Mouse (Mus musculus): ENCODE results near the gene Oxtr. TPM values are rescaled to one million over a fixed set of nuclear protein-coding genes. Genes with fewer than 3 reads are reported as not detected.

Gene Oxtr
- polyA plus RNA-seq, 1 experiment from 2014 or later = 0.65 TPM

DNA sequence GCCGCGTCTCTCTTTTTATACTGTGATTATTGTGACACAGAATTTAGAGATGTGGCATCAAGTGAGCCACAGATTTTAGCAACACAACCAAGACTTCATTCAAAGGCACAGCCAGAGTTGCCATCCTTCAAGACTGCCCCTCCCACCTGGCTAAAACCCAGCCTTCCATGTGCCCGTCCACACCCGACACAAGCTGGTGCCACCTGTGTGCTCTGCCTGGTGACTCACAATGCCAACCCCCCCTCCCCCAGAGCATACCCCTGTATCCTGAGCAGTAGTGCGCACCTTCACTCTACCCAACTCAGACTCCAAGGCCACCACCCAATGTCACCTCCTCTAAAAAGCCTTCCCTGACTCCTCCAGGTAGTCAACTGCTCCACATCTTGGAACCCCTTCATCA lies 28.3 kb downstream of the Oxtr start:
- DNase-seq (ENCODE audit: low spot score) = no peak
- H3K4me1 ChIP-seq (replicated peaks; ENCODE audit: control insufficient read depth, insufficient read depth) = no peaks in the 10 kb centered on the region
- no peak for ATAC-seq (ENCODE audit: low FRiP score, low TSS enrichment)
- no peak overlapping the region for H3K9ac ChIP-seq (ENCODE audit: low read length)
- H3K4me3 ChIP-seq (ENCODE audit: low read depth, low read length) = no peak overlapping the region
- no peaks in the 10 kb centered on the region for H3K27me3 ChIP-seq (ENCODE audit: control insufficient read depth, insufficient read depth, low read length)
- 90% methylated on average over 5 of the region's 5 CpGs for WGBS
- no peak overlapping the region for H3K27ac ChIP-seq (replicated peaks)
- no peak overlapping the region for H3K4me2 ChIP-seq (replicated peaks; ENCODE audit: low read depth)
- TF ChIP-seq EP300 (optimal IDR thresholded peaks at IDR 0.05) (no peak), CTCF (IDR thresholded peaks at IDR 0.05; ENCODE audit: low read depth) (no peak)
- H3K36me3 ChIP-seq (ENCODE audit: control insufficient read depth, insufficient read depth, low read length) = no peaks in the 10 kb centered on the region
- no peaks in the 10 kb centered on the region for H3K9me3 ChIP-seq (ENCODE audit: control insufficient read depth, low read length)

DNA sequence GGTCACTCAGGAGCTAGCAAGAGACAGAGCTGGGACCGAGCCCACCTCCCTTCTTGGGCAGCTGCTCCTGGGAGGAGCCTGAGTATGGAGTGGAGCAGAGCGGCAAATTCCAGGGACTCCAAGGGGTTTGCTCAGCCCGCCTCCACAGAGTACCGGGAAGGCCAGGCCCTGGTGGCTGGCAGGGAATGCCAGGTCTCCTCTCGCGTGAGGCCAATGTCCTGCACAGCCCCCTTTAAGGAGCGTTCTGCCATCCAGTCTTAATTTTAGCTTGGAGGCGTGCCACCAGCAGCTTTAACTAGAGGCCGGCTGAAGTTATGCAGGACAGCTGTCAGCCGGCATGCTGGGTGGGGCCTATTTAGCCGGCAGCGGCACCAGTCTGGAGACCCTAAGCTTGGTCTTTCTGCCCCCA lies 30.4 kb downstream of the Oxtr start, which contains the start of gene Cav3:
TSS of gene Cav3 (plus strand) at position 165 of the 409 bp plus-strand sequence.
- Histone ChIP-seq H3K4me1 (replicated peaks; ENCODE audit: control insufficient read depth, insufficient read depth) (no peaks in the 10 kb centered on the region), H3K9me3 (ENCODE audit: control insufficient read depth, low read length) (no peaks in the 10 kb centered on the region), H3K27me3 (ENCODE audit: control insufficient read depth, insufficient read depth, low read length) (no peaks in the 10 kb centered on the region), H3K27ac (replicated peaks) (no peak within 1 kb of the TSS), H3K4me2 (replicated peaks; ENCODE audit: low read depth) (no peak within 1 kb of the TSS), H3K9ac (ENCODE audit: low read length) (0 out of 2 replicates have a peak within 1 kb of the TSS, but pooled peaks have one; percentile 31), H3K36me3 (ENCODE audit: control insufficient read depth, insufficient read depth, low read length) (no peaks in the 10 kb centered on the region), H3K4me3 (ENCODE audit: low read depth, low read length) (no peak within 1 kb of the TSS)
- peak; percentile 73 for ATAC-seq (ENCODE audit: low FRiP score, low TSS enrichment)
- 35% methylated on average over 12 of the region's 12 CpGs for WGBS
- DNase-seq (ENCODE audit: low spot score) = no peak
- TF ChIP-seq CTCF (IDR thresholded peaks at IDR 0.05; ENCODE audit: low read depth) (no peak), EP300 (optimal IDR thresholded peaks at IDR 0.05) (no peak)

- Histone ChIP-seq H3K9me3 (ENCODE audit: control insufficient read depth, low read length) (no peaks in the 10 kb centered on the region), H3K27me3 (ENCODE audit: control insufficient read depth, insufficient read depth, low read length) (no peaks in the 10 kb centered on the region), H3K4me3 (ENCODE audit: low read depth, low read length) (no peak overlapping the region), H3K36me3 (ENCODE audit: control insufficient read depth, insufficient read depth, low read length) (no peaks in the 10 kb centered on the region), H3K4me2 (replicated peaks; ENCODE audit: low read depth) (no peak overlapping the region), H3K27ac (replicated peaks) (no peak overlapping the region), H3K4me1 (replicated peaks; ENCODE audit: control insufficient read depth, insufficient read depth) (no peaks in the 10 kb centered on the region), H3K9ac (ENCODE audit: low read length) (no peak overlapping the region)
- ATAC-seq (ENCODE audit: low FRiP score, low TSS enrichment) (no peak), DNase-seq (ENCODE audit: low spot score) (no peak)
- 79% methylated on average over 3 of the region's 3 CpGs for WGBS
- TF ChIP-seq CTCF (IDR thresholded peaks at IDR 0.05; ENCODE audit: low read depth) (no peak), EP300 (optimal IDR thresholded peaks at IDR 0.05) (no peak)
Measured at GRCm38 (mm10) chr6:112445675-112446074, 44.1 kb downstream of the Oxtr start.

- Histone ChIP-seq H3K4me1 (replicated peaks; ENCODE audit: control insufficient read depth, insufficient read depth) (no peaks in the 10 kb centered on the region), H3K4me3 (ENCODE audit: low read depth, low read length) (no peak overlapping the region), H3K36me3 (ENCODE audit: control insufficient read depth, insufficient read depth, low read length) (no peaks in the 10 kb centered on the region), H3K9me3 (ENCODE audit: control insufficient read depth, low read length) (no peaks in the 10 kb centered on the region), H3K9ac (ENCODE audit: low read length) (no peak overlapping the region), H3K4me2 (replicated peaks; ENCODE audit: low read depth) (no peak overlapping the region), H3K27me3 (ENCODE audit: control insufficient read depth, insufficient read depth, low read length) (no peaks in the 10 kb centered on the region), H3K27ac (replicated peaks) (no peak overlapping the region)
- ATAC-seq (ENCODE audit: low FRiP score, low TSS enrichment) (no peak), DNase-seq (ENCODE audit: low spot score) (no peak)
- WGBS = 61% methylated on average over 6 of the region's 6 CpGs
- TF ChIP-seq EP300 (optimal IDR thresholded peaks at IDR 0.05) (no peak), CTCF (IDR thresholded peaks at IDR 0.05; ENCODE audit: low read depth) (no peak)
Measured at GRCm38 (mm10) chr6:112426018-112426732, 63.6 kb downstream of the Oxtr start.

DNA sequence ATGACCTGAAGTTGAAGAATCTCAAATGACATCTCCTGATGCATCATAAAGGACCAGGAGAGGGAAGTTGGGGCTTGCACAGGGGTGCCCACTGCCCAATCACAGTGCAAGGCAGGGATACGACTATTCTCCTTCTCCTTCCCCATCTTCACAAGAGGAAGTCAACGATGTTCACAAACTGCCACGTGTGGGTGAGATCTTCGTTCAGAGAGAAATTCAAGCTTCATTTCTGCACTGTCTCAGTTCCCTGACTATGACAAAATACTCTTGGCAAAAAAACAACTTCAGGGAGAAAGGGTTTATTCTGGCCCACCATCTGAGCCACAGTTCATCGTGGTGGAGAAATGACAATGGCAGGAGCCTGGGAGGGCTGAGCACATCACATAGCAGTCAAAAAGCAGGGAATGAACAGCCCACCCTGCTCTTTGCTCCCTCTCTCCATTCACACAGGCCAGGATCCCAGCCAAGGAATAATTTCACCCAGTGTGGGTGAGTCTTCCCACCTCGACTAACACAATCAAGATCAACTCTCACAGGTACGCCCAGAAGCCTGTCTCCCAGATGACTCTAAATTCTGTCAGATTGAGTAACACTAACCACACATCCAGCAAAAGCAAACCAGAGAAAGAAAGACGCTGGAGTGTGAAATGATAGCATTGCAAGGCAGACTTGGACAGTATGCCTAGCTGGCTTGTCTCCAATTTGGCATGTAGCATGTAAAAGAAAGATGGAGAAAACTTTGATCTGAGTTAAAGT lies 65.8 kb downstream of the Oxtr start:
- no peak for ATAC-seq (ENCODE audit: low FRiP score, low TSS enrichment)
- Histone ChIP-seq H3K27ac (replicated peaks) (no peak overlapping the region), H3K36me3 (ENCODE audit: control insufficient read depth, insufficient read depth, low read length) (no peaks in the 10 kb centered on the region), H3K9ac (ENCODE audit: low read length) (no peak overlapping the region), H3K4me3 (ENCODE audit: low read depth, low read length) (no peak overlapping the region), H3K27me3 (ENCODE audit: control insufficient read depth, insufficient read depth, low read length) (no peaks in the 10 kb centered on the region), H3K4me1 (replicated peaks; ENCODE audit: control insufficient read depth, insufficient read depth) (no peaks in the 10 kb centered on the region), H3K9me3 (ENCODE audit: control insufficient read depth, low read length) (no peaks in the 10 kb centered on the region), H3K4me2 (replicated peaks; ENCODE audit: low read depth) (no peak overlapping the region)
- TF ChIP-seq CTCF (IDR thresholded peaks at IDR 0.05; ENCODE audit: low read depth) (no peak), EP300 (optimal IDR thresholded peaks at IDR 0.05) (no peak)
- no peak for DNase-seq (ENCODE audit: low spot score)
- WGBS = 63% methylated on average over 8 of the region's 8 CpGs

Other genes with a start within 250 kb of the Oxtr start
- 12.5 and 13.2 TPM in 2 replicates for gene Lmcd1, start 216.2 kb downstream of the Oxtr start, polyA plus RNA-seq (2015; fragmentation: Nextera tagmentation; extraction: Ambion mirVana)
- gene Ssu2, start 101.9 kb downstream of the Oxtr start, polyA plus RNA-seq (2015; fragmentation: Nextera tagmentation; extraction: Ambion mirVana) = 2.6 and 2.7 TPM in 2 replicates
- gene Cav3, start 30.4 kb downstream of the Oxtr start, polyA plus RNA-seq (2015; fragmentation: Nextera tagmentation; extraction: Ambion mirVana) = 6.1 and 6.9 TPM in 2 replicates
- 10.1 and 12.9 TPM in 2 replicates for gene Rad18, start 206.7 kb upstream of the Oxtr start, polyA plus RNA-seq (2015; fragmentation: Nextera tagmentation; extraction: Ambion mirVana)